Mouse (Mus musculus): Measurements from ENCODE around the gene Cln3.

- TF ChIP-seq CTCF (IDR thresholded peaks at IDR 0.05 in 2 of 3, conservative IDR thresholded peaks at IDR 0.05 in 1 of 3; ENCODE audit: control insufficient read depth in 1 of 3, insufficient read depth in 1 of 3, low read depth in 2 of 3, low read length in 3 of 3, poor library complexity in 1 of 3, severe bottlenecking in 1 of 3) (no peak), BHLHE40 (IDR thresholded peaks at IDR 0.05; ENCODE audit: borderline replicate concordance, low read depth, low read length) (no peak), TBP (IDR thresholded peaks at IDR 0.05; ENCODE audit: low read depth, low read length) (no peak), EP300 (IDR thresholded peaks at IDR 0.05; ENCODE audit: low read depth in 1 of 2, low read length in 2 of 2) (no peak)
These were observed 2.9 kb downstream of the Cln3 start for GRCm38 (mm10) chr7:126582759-126583158.

Measured in MEL (cell line).